Mouse (Mus musculus) c-Kit-positive CD71-positive TER-119-negative erythroid progenitor cells, embryonic 14.5 days (primary cell): ENCODE data around the gene Crebrf.
A peak's percentile ranks its signal among the peaks of the same experiment; 100 is the strongest.

Experiments used
- DNase-seq: peaks from one replicate; pipeline ENCODE4 v3.0.0-alpha.2; 2013; ENCODE audit warnings: low read depth

Gene Crebrf

DNA sequence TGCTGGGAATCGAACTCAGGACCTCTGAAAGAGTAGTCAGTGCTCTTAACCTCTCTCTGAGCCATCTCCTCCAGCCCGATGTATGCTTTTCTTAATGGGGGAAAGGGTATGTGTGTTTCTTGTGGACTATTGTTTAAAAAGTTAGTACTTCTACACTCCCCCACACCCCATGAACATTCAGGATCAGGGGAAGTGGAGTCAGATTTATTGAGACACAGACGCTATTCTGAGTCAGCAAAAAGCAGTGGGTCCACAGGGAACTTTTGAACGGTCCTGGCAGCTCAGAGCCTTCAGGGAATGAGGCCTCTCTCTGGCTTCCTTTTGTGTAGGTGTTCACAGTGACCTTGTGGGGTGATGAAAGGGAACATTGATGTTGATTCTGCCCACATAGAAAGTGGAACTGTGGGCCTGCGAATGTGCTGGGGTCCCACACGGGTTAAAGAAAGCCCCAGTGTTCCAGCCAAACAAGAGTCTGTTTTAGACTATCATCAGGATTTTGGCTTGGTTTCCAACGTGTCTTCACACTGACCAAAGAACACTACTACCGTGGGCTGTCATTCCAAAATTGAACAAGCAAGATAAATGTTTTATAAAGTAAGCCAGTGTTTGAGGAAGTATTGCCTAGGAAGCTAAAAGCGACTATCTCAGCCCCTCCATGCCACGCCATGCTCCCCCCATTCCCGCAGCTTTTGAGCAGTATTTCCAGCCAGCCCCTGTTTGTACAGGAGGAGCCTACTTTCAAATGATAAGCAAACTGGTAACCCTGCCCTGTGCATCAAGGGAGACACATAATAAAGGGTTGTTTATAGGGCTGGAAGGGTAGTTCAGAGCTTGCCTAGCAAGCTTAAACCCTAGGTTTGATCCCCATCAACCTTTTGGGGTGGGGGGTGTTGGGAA, 9.7 kb upstream of the Crebrf start:
- no peak for DNase-seq

- no peak for DNase-seq
Measured at GRCm38 (mm10) chr17:26707066-26707465, 8.4 kb upstream of the Crebrf start.

DNA sequence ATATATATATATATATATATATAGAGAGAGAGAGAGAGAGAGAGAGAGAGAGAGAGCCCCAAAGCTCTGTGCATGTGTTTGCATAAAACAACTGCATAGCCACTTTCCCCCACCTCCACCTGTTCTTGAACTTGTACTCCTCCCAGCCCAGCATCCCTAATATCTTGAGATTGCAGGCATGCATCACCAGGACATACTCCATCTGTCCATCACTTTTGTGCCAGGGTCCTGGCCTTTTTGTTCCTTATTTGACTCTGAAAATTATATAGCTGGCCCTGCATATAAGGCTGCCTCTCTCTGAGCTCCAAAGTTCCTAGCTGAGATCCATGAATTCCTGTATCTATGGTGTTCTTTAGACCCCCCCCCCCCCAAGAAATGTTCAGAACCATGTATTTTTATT, 7.0 kb upstream of the Crebrf start:
- no peak for DNase-seq

DNA sequence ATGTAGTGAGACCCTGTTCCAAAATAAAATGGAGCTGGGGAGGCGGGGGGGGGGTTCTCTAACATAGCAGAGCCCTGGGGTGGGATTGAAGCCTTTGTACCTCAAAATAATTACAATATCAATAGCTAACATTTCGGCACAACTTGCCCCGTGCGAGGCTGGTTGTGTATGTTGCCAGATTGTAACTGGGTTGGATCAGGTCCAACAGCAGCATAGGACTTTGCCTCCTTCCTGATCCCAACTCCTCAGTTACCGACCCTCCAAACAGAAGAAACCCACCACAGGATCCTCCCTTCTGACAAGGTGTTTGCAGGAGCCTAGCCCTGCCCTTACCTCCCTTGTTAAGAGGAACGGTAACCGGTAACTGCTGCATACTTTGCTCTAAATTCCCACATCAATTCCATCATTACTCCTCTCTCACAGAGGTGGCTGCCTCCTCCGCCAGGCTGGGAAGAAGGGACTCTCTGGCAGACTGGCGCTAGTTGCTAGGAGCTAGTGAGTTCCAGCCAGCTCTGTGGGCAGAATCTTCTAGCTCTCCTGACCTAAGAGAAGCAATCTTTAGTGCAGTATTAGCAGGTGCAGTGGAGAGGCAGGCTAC, 6.4 kb upstream of the Crebrf start:
- DNase-seq, result no peak

- peak; percentile 67 for DNase-seq
Measured at GRCm38 (mm10) chr17:26710049-26710448, 5.4 kb upstream of the Crebrf start.

GRCm38 (mm10) chr17:26715916-26716717, 667 bp downstream of the Crebrf start:
- DNase-seq, result peak; percentile 95

- no peak for DNase-seq
Measured at GRCm38 (mm10) chr17:26717868-26718267, 2.4 kb downstream of the Crebrf start.

DNA sequence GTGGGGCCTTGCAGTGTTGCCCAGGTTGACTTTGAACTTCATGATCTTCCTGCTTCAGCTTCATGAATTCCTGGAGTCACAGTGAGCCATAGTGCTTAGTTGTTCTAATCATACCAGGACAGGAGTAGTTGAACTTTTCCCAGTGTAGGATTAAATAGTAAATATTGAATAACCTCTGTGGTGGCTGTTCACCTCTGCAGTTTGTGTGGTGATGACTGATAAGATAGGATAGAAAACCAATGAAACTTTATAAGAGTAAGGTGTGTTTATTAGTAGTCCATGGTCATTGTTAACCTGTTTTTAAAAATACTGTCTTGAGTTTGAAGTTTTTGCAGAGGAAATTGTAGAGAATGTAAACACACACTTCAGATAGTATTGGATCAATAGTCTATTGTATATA, 4.0 kb downstream of the Crebrf start:
- DNase-seq, result no peak

DNA sequence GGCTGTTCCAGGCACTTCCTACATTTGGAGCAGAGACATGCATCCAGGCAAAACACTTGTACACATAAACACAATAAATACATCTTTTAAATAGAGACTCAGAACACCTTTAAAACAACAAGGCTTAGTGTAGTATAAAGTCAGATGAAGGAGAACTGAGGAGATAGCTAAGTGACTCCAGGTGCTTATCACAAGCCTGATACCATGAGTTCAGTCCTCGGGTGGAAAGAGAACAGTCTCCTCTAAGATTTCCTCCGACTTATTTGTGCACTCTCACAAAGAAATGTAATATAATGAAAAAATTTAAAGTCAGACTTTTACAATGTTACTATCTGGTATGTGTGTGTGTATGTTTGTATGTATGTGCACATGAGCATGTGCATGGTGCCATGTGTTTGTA, 6.4 kb downstream of the Crebrf start:
- DNase-seq, result no peak

- no peak for DNase-seq
Measured at GRCm38 (mm10) chr17:26724790-26725189, 9.3 kb downstream of the Crebrf start.

GRCm38 (mm10) chr17:26726674-26727073, 11.2 kb downstream of the Crebrf start:
- DNase-seq, result no peak

- no peak for DNase-seq
Measured at GRCm38 (mm10) chr17:26727110-26727755, 11.8 kb downstream of the Crebrf start.

DNA sequence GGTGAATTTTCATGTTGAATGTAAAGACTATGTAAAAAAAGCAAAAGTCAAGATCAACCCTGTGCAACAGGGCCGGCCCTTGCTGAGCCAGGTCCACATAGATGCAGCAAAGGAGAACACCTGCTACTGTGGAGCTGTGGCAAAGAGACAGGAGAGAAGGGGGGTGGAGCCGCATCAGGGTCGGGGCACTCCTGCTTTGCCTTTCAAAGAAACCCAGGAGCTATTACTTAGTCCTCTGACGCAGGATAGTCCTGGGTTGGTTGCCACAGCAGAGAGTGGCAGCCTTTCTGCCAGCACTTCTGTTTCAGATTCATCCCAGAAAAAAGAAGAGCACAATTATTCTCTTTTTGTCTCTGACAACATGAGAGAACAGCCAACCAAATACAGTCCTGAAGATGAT, 27.1 kb downstream of the Crebrf start:
- no peak for DNase-seq

GRCm38 (mm10) chr17:26743294-26743693, 27.8 kb downstream of the Crebrf start:
- DNase-seq, result no peak

GRCm38 (mm10) chr17:26749975-26750374, 34.5 kb downstream of the Crebrf start:
- no peak for DNase-seq

DNA sequence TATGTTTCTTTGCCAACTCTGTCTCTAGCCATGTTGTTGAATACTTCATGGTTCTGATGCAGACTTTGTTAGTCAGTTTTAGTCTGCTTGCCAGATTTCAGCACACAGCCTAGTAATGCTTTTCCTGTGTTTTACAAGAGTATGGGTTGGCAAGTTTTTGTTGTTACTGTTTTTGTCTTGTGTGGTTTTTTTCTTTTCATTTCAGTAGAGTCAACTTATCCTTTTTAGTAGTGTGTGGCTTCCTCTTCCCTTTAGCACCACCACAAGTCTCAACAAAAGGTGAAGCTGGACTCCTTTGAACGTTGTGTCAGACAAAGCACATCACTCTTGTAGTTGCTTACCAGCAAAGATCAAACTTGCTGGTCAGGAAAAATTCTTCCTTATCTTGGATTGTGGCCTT, 36.8 kb downstream of the Crebrf start:
- DNase-seq, result no peak

- no peak for DNase-seq
Measured at GRCm38 (mm10) chr17:26753476-26753875, 38.0 kb downstream of the Crebrf start.

- DNase-seq, result no peak
Measured at GRCm38 (mm10) chr17:26767100-26767753, 51.8 kb downstream of the Crebrf start.

DNA sequence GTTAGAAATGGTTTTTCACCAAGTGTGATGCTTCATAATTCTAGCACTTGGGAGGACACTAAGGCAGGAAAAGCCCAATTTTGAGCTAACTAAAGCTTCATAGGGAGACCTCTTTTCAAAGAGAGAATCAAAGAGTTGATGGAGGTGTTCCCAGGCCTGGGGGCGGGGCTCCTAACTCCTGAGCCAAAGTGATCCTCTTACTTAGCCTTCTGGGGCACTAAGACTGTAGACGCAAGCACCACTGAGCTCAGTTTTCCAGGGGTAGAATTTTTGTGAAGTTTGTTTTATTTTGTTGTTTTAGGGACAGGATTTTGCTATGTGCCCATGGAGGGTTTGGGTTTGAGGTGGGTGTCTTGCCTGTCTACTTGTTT, 52.3 kb downstream of the Crebrf start:
- DNase-seq, result no peak

DNA sequence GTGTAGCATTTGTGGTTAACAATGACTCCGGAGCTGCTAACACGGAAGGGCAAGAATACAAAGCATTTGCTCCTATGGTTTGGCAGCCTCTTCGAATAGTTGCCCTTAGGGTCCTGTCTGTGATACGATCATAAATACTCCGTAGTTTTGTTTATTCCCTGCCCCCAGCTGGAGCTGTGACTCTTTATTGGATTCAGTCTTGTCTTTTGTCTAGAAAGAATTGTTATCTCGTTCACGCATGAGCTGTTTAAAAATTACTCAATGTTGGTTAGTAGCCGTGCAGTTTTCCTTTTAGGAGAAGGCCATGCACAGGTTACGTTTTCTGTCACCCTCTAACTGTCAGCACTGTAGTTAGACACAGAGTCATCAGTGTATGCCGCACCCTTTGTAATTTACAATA, 60.8 kb downstream of the Crebrf start:
- DNase-seq, result no peak

DNA sequence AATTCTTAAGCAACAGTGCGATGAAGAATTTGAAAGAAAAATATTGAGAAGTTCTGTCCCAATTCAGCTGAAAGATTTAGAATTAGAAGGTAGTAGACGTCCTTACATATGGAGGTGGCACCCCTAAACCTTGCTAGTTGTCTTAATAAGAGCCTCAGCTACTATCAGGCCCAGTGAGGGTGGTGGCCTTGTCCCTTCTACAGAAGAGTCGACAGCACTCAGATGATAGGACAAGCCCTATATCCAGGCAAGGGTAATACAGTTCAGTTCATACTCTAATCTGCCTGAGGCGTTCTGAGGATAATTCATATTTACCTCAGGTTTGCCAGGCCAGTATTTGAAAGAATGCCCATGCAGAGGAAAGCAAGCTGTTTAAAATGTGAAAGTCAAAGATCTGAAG, 62.6 kb downstream of the Crebrf start:
- DNase-seq, result no peak
